Mouse (Mus musculus) bone marrow, adult 2 months (tissue): ENCODE results near the gene Mast4.

Source experiments
- CTCF ChIP-seq: fragments of 200-500 bp; IDR thresholded peaks from 2 replicates; pipeline ENCODE4 v1.5.1; 2011; ENCODE audit warnings: low read length, control low read depth; ENCODE audit not compliant: control insufficient read depth, insufficient read depth
- POLR2A ChIP-seq: fragments of 200-500 bp; IDR thresholded peaks from 2 replicates; pipeline ENCODE4 v1.6.1; 2011; ENCODE audit warnings: low read depth, mild to moderate bottlenecking, control low read depth, low read length, borderline replicate concordance; ENCODE audit not compliant: control insufficient read depth

DNA sequence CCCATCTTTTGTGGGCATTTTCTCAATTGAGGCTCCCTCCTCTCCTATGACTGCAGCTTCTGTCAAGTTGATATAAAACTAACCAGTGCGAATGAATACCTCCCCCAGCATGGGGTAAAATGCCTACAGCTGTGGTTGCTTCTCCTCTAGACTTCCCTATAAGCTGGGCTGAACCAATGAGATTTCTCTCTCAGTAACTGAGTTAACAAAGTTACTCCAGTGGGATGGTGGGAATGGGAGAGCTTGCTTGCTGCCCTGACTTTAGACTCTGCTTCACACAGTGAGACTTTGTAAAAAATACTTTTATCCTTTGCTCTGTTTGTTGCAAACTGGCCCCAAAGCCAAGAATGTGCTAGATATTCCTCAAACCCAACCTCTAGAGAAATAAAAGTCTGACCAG lies 41.2 kb downstream of the Mast4 start:
- no peak for TF ChIP-seq CTCF
- no peak for TF ChIP-seq POLR2A
